Mouse (Mus musculus) T-helper 2 cell (primary cell): Measurements from ENCODE around the gene Lnx1.

Experiments used
- in situ Hi-C: fragments of 300-600 bp; cut with MboI, MseI; formaldehyde crosslinking; loops from one replicate; pipeline ENCODE4 v1.15.1; 2025; ENCODE audit warnings: high pct_unique_total_duplicates

The Lnx1 gene

GRCm38 (mm10) chr5:74697534-74697933 lies 5.2 kb downstream of the Lnx1 start:
- in situ Hi-C loops = no loop called here

- in situ Hi-C loops = no loop called here
Measured at GRCm38 (mm10) chr5:74694390-74694801, 8.3 kb downstream of the Lnx1 start.

GRCm38 (mm10) chr5:74693836-74694235 lies 8.9 kb downstream of the Lnx1 start:
- in situ Hi-C loops = no loop called here

GRCm38 (mm10) chr5:74692411-74693090 lies 10.2 kb downstream of the Lnx1 start:
- in situ Hi-C loops = no loop called here

- in situ Hi-C loops = no loop called here
Measured at GRCm38 (mm10) chr5:74688822-74689221, 13.9 kb downstream of the Lnx1 start.

GRCm38 (mm10) chr5:74684944-74685343 lies 17.8 kb downstream of the Lnx1 start:
- in situ Hi-C loops = no loop called here

GRCm38 (mm10) chr5:74683832-74684231 lies 18.9 kb downstream of the Lnx1 start:
- in situ Hi-C loops = no loop called here

GRCm38 (mm10) chr5:74682735-74683134 lies 20.0 kb downstream of the Lnx1 start:
- in situ Hi-C loops = no loop called here

GRCm38 (mm10) chr5:74679631-74680030 lies 23.1 kb downstream of the Lnx1 start:
- in situ Hi-C loops = no loop called here

GRCm38 (mm10) chr5:74678693-74679092 lies 24.0 kb downstream of the Lnx1 start:
- in situ Hi-C loops = no loop called here

GRCm38 (mm10) chr5:74677399-74678338 lies 25.0 kb downstream of the Lnx1 start:
- in situ Hi-C loops = no loop called here

GRCm38 (mm10) chr5:74672556-74672955 lies 30.2 kb downstream of the Lnx1 start:
- in situ Hi-C loops = no loop called here

GRCm38 (mm10) chr5:74670877-74671276 lies 31.8 kb downstream of the Lnx1 start:
- in situ Hi-C loops = no loop called here

GRCm38 (mm10) chr5:74669925-74670324 lies 32.8 kb downstream of the Lnx1 start:
- in situ Hi-C loops = no loop called here

GRCm38 (mm10) chr5:74668956-74669355 lies 33.8 kb downstream of the Lnx1 start:
- in situ Hi-C loops = no loop called here

- in situ Hi-C loops = no loop called here
Measured at GRCm38 (mm10) chr5:74662618-74663017, 40.1 kb downstream of the Lnx1 start.

- in situ Hi-C loops = no loop called here
Measured at GRCm38 (mm10) chr5:74661734-74662560, 40.8 kb downstream of the Lnx1 start.

- in situ Hi-C loops = no loop called here
Measured at GRCm38 (mm10) chr5:74659856-74660255, 42.9 kb downstream of the Lnx1 start.

GRCm38 (mm10) chr5:74659281-74659680 lies 43.4 kb downstream of the Lnx1 start:
- in situ Hi-C loops = no loop called here

- in situ Hi-C loops = no loop called here
Measured at GRCm38 (mm10) chr5:74657930-74658329, 44.8 kb downstream of the Lnx1 start.

GRCm38 (mm10) chr5:74656410-74656809 lies 46.3 kb downstream of the Lnx1 start:
- in situ Hi-C loops = no loop called here

GRCm38 (mm10) chr5:74654527-74654926 lies 48.2 kb downstream of the Lnx1 start:
- in situ Hi-C loops = no loop called here
